ENCODE assay signal across 10 mouse cellular contexts in the genomic region with DNA sequence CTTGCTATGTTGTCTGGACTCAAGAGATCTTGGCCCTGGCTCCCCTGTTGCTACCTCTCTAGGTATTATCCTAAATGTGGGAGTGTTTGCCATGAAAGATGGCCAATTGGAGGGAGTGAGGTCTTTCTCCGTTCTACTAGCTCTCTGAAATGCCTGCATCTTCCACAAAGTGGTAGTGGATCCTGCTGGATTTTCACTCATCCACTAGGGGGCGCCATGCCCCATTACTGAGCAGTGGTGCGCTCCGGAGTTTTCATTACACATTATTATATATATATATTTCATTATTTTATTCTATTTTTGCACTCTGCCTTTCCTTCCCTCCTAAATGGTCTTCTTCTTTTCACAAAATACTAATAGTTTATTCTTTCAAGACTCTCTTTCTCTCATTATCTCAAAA.
A peak's percentile ranks its signal among the peaks of the same experiment; 100 is the strongest.
DNase-seq lines count a peak whose midpoint lies in the region; ATAC-seq lines count a peak whose summit lies in the region.
"Had no signal": no experiment of that assay in that cellular context is flagged by ENCODE, and none has a peak within 500 bp of the region (broad histone marks: within the 10 kb centered on the region; RNA-seq: fewer than 3 reads in every experiment).

No protein-coding gene starts in this region.

- H3K36me3 ChIP-seq in heart, embryonic 12.5 days: peaks cover 4% of the 10 kb centered on the region; the same call in 1 of the 2 replicates
- no peaks in the 10 kb centered on the region for H3K36me3 ChIP-seq in forebrain, embryonic 16.5 days (ENCODE audit: control insufficient read depth, insufficient read depth)
- H3K36me3 ChIP-seq: embryonic facial prominence, embryonic 12.5 days; liver, embryonic 15.5 days had no signal

- H3K4me2 ChIP-seq in heart, embryonic 12.5 days: no peak overlapping the region
- no peak overlapping the region for H3K4me2 ChIP-seq in forebrain, embryonic 16.5 days (ENCODE audit: low read length)
- H3K4me2 ChIP-seq: embryonic facial prominence, embryonic 12.5 days had no signal

- no peak for ATAC-seq in heart, embryonic 12.5 days (ENCODE audit: insufficient number of reproducible peaks, low FRiP score)
- ATAC-seq in forebrain, embryonic 16.5 days: 0 out of 2 replicates have a peak, but pooled peaks have one; percentile 13

- peak; percentile 46 for DNase-seq in heart, adult 8-10 months (ENCODE audit: low spot score)
- peak; percentile 43 for DNase-seq in CD4-positive helper T cell, adult 2 months (ENCODE audit: low read depth, low spot score)
- peak; percentile 63 to 78 for DNase-seq in adrenal gland, postnatal 36 days
- DNase-seq in left cerebral cortex, postnatal 25 days (ENCODE audit: low spot score in 2 of 2): peak; percentile 67 to 68
- peak; percentile 60 for DNase-seq in naive thymus-derived CD4-positive, alpha-beta T cell, adult 2 months (ENCODE audit: low read depth)
- DNase-seq in urinary bladder, postnatal 14 days (ENCODE audit: low spot score): peak; percentile 70

- WGBS in heart, embryonic 12.5 days: 29% methylated on average over 4 of the region's 4 CpGs
- 39% methylated on average over 4 of the region's 4 CpGs for WGBS in forebrain, embryonic 16.5 days

- H3K4me3 ChIP-seq in heart, embryonic 12.5 days: no peak overlapping the region
- H3K4me3 ChIP-seq in forebrain, embryonic 16.5 days (replicated peaks; ENCODE audit: low read length): no peak overlapping the region
- H3K4me3 ChIP-seq: embryonic facial prominence, embryonic 12.5 days had no signal

- no peaks in the 10 kb centered on the region for H3K9me3 ChIP-seq in heart, embryonic 12.5 days (replicated peaks)
- no peaks in the 10 kb centered on the region for H3K9me3 ChIP-seq in forebrain, embryonic 16.5 days (ENCODE audit: control insufficient read depth, low read length)
- H3K9me3 ChIP-seq: embryonic facial prominence, embryonic 12.5 days; liver, embryonic 15.5 days had no signal

- intact Hi-C loops in left cerebral cortex, postnatal 25 days (cut with DNase I): loop anchor here (5.0 kb wide), 1 partner anchor 65 kb away; no protein-coding TSS in a partner anchor

- H3K27me3 ChIP-seq in heart, embryonic 12.5 days (replicated peaks): no peaks in the 10 kb centered on the region
- no peaks in the 10 kb centered on the region for H3K27me3 ChIP-seq in forebrain, embryonic 16.5 days (replicated peaks; ENCODE audit: control insufficient read depth, insufficient read depth, low read length)
- H3K27me3 ChIP-seq: embryonic facial prominence, embryonic 12.5 days; liver, embryonic 15.5 days had no signal

- H3K4me1 ChIP-seq in heart, embryonic 12.5 days (replicated peaks): peaks cover 33% of the 10 kb centered on the region
- peaks cover 6% of the 10 kb centered on the region; the same call in 1 of the 2 replicates for H3K4me1 ChIP-seq in forebrain, embryonic 16.5 days (replicated peaks; ENCODE audit: control insufficient read depth, insufficient read depth, low read length)

- no peak overlapping the region for H3K9ac ChIP-seq in heart, embryonic 12.5 days
- no peak overlapping the region for H3K9ac ChIP-seq in forebrain, embryonic 16.5 days (replicated peaks; ENCODE audit: low read depth, low read length)
- H3K9ac ChIP-seq: embryonic facial prominence, embryonic 12.5 days; liver, embryonic 15.5 days had no signal

- no peak overlapping the region for H3K27ac ChIP-seq in heart, embryonic 12.5 days (ENCODE audit: poor library complexity, severe bottlenecking)
- no peak overlapping the region for H3K27ac ChIP-seq in forebrain, embryonic 16.5 days (ENCODE audit: low read length)
- H3K27ac ChIP-seq: embryonic facial prominence, embryonic 12.5 days; liver, embryonic 15.5 days had no signal
